Mouse (Mus musculus) heart, adult 11 months (tissue): ENCODE measurements around the gene Pbx2.

Source experiments
- DNase-seq: peaks from one replicate; pipeline ENCODE4 v3.0.0; 2022

The Pbx2 gene

GRCm38 (mm10) chr17:34631647-34632046, 40.6 kb downstream of the Pbx2 start:
- DNase-seq, result no peak

DNA sequence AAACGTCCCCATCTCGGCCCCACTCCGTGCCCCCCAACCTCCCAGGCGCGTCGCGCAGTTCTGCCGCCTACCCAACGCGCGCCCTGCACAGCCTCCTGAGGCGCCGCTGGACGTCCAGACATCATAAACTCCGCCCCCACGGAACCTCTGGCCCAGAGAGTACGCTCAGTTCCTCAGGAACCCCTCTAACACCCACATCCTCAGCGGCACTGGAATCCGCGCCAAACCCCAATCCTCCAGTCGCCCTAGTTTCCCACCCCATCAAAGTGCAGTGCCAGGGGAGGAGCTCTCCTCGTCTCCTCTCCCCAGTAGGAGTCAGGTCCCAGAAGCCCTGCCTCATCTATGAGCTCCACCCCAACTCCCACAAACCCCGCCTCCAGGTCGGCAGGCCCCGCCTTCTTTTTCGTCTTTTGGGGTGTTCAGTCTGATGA, 41.2 kb downstream of the Pbx2 start:
- peak; percentile 99 for DNase-seq

DNA sequence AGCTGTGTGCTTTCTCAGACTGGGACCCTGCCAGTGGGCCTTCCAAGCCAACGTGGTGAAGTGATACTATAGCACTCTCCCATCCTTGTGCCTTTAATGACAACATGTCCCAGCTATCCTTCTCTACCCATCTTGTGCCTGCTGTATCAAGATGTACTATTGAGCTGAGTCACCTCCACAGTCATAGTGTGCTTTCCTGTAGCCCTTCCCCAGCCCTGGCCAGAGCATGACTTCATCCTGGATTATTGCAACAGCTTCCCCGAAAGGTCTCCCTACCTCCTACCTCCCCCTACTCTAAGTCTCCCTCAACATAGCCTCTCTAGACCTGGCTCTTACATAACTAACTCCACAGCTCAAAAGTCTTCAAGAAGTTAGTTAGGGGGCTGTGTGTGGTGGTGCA, 44.6 kb downstream of the Pbx2 start:
- no peak for DNase-seq

DNA sequence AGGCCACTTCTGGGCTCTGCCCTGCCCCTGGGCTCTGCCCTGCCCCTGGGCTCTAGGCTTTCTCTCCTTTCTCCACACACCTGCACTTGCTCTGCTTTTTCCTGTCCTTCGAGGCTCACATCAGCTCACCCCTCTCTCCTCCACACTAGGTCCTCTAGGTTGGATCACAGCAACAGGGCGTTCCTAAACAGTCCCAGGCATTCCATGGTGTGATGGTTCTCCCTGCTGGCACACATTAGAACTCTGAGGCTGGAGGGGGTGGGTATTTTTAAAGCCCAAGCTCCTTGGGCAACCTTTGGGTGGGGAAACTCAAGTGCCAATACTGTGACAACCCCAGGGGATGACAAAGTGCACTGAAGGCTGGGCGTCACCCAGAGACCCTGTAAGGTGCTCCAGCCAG, 46.4 kb downstream of the Pbx2 start:
- DNase-seq, result peak; percentile 90

DNA sequence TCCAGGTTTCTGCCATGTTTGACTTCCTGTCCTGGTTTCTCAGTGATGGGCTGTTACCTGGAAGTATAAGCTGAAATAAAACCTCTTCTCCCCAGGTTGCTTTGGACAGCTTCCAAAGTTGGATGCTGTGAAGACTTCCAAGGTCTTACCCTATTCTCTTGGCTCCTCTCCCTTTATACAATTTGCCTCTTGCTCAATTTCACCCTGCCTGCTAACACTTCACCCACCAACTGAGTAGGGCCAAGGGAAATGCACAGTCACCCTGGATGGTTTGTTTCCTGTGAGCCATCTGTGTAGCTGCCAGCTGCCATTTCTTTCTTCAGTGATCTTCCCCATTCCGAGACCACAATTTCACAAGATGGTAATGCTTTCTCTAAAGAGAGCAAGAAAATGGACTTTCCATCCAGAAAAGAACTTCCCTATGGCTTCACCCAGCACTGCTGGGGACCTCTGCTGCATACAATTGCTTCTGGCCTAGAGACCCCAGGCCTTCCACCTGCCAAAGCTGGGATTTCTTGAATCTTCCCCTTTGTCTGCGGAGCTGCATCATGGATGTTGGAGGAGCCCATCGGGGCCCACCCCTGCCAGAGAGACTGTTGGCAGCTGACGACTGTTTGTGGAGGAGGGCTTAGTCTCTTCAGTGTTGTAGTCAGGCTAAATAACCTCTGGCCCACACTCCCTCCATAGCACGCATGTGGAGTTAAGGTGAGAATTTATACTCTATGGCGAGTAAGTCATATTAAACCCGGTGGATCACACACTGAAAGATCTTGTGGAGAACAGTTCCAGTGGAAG, 48.6 kb downstream of the Pbx2 start:
- DNase-seq, result peak; percentile 94

- DNase-seq, result peak; percentile 98
Measured at GRCm38 (mm10) chr17:34640778-34641601, 49.9 kb downstream of the Pbx2 start.

DNA sequence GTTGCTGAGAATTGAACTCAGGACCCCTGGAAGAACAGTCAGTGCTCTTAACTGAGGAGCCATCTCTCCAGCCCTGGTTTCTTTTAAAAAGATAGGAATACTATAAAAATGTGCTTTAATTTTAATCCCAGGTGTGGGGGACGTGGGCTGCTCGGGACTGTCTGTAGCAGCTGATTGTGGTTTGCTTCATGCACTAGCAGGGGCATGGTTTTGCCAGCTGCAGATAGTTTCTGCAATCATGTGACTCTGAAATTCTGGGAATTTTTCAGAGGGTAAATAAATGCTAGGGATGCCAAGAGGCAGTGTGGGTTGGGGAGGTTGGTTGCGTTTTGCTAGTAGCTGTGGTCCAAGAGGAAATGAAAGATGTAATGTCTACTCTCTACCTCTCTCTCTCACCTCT, 50.9 kb downstream of the Pbx2 start:
- DNase-seq, result no peak

DNA sequence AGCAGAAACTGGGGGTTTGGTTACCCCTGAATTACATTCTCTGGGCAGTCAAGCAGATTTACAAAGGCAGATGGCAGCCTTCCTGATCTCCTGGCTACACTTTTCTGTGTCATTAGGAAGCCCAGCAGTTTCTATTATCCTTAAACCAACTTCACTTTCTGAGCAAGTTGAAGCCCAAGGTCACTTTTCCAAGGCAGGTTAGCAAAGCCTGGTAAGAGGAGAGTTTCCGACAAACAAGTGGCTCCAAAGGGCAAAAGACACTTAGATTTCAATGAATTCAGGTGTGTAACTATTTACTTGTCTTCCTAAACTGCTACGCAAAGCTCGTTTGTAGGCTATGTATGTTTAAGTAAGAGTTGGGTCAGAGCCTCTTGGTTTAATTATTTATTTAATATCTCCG, 52.3 kb downstream of the Pbx2 start:
- no peak for DNase-seq

DNA sequence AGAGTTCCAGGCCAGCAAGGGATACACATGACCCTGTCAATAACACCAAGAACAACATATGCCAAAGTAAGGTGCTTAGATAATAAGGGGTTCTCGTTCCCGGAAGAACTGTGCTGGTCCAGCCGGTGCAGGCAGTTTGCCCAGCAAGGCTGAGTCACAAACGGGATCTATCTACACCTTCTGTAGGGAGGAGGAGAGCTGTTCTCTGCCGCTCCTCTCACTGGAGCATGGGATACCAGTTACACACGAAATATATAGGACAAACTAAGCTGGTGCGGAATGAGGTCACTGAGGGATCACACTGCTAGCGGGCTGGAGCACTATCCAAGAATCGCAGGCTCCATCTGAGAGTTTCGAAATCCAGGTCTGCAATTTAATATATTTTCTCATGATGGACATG, 52.9 kb downstream of the Pbx2 start:
- peak; percentile 94 for DNase-seq

GRCm38 (mm10) chr17:34644608-34645007, 53.5 kb downstream of the Pbx2 start, which contains the start of gene Fkbpl:
Fkbpl (plus strand) TSS chr17:34644764.
- peak; percentile 100 for DNase-seq

GRCm38 (mm10) chr17:34645256-34645829, 54.3 kb downstream of the Pbx2 start:
- peak; percentile 90 for DNase-seq

DNA sequence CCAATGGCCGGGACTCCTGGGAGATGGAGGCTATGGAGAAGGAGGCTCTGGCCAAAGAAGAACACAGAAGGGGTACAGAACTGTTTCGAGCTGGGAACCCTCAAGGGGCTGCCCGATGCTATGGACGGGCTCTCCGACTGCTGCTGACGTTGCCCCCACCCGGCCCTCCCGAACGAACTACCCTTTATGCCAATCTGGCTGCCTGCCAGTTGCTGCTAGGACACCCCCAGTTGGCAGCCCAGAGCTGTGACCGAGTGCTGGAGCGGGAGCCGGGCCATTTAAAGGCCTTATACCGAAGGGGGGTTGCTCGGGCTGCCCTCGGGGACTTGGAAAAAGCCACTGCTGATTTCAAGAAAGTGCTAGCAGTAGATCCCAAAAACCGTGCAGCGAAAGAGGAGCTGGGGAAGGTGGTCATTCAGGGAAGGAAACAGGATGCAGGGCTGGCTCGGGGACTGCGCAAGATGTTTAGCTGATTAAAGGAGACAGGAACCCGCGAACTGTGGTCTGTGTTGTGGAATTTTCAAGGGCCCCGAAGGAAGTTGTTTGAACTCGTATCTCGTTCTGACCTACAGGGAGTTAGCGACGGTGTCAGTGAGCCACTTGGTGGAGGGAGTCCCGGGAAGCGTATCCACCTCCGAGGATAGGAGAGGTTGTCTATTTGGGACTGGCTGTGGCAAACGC, 54.9 kb downstream of the Pbx2 start:
- peak; percentile 96 for DNase-seq
